Mouse (Mus musculus) neural tube, embryonic 11.5 days (tissue): ENCODE measurements at regions not wholly inside any gene's neighbourhood (a gene's known extent, or its start where the extent isn't known, plus 50 kb on each side); places are given as distances from the start of the nearest gene placed in this dataset.

Experiments used
- ATAC-seq: fragments of 200-750 bp; cut with Nextera tagmentation; 2 replicates; pipeline ENCODE4 v1.8.0; 2017; ENCODE audit warnings: moderate number of reproducible peaks, mild to moderate bottlenecking, moderate TSS enrichment, moderate library complexity; ENCODE audit not compliant: insufficient read depth, low FRiP score, low TSS enrichment
- DNase-seq: peaks from one replicate; pipeline ENCODE4 v3.0.0-alpha.2; 2015; ENCODE audit warnings: low spot score
- H3K27ac ChIP-seq: fragments of 300-500 bp; sonication (generic); 2 replicates; pipeline ENCODE4 v1.5.1; 2014; ENCODE audit warnings: low read depth, mild to moderate bottlenecking, low read length
- H3K27me3 ChIP-seq: fragments of 300-500 bp; sonication (generic); 2 replicates; pipeline ENCODE4 v1.6.1; 2014; ENCODE audit warnings: mild to moderate bottlenecking, low read length, mixed read lengths; ENCODE audit not compliant: control insufficient read depth, insufficient read depth
- H3K36me3 ChIP-seq: fragments of 300-500 bp; sonication (generic); 2 replicates; pipeline ENCODE4 v1.6.1; 2014; ENCODE audit warnings: mild to moderate bottlenecking, low read length, moderate library complexity, mixed read lengths; ENCODE audit not compliant: control insufficient read depth, insufficient read depth
- H3K4me1 ChIP-seq: fragments of 300-500 bp; sonication (generic); 2 replicates; pipeline ENCODE4 v1.6.1; 2014; ENCODE audit warnings: low read length, mixed read lengths; ENCODE audit not compliant: control insufficient read depth, insufficient read depth
- H3K4me2 ChIP-seq: fragments of 300-500 bp; sonication (generic); 2 replicates; pipeline ENCODE4 v1.6.1; 2014; ENCODE audit warnings: low read depth, mild to moderate bottlenecking, moderate library complexity
- H3K4me3 ChIP-seq: fragments of 300-500 bp; sonication (generic); 2 replicates; pipeline ENCODE4 v1.5.1; 2014; ENCODE audit warnings: low read depth, low read length
- H3K9ac ChIP-seq: fragments of 300-500 bp; sonication (generic); 2 replicates; pipeline ENCODE4 v1.6.1; 2014; ENCODE audit warnings: mild to moderate bottlenecking, low read length
- H3K9me3 ChIP-seq: fragments of 300-500 bp; sonication (generic); 2 replicates; pipeline ENCODE4 v1.6.1; 2016; ENCODE audit warnings: low read length; ENCODE audit not compliant: control insufficient read depth
- WGBS: fragments of 180-500 bp; shearing (Covaris S2); extraction: QIAGEN DNeasy Blood & Tissue Kit; methylation state at CpG from one replicate; pipeline ENCODE4 v1.1.7; 2014; 5-methylcytosine and 5-hydroxymethylcytosine counted together

DNA sequence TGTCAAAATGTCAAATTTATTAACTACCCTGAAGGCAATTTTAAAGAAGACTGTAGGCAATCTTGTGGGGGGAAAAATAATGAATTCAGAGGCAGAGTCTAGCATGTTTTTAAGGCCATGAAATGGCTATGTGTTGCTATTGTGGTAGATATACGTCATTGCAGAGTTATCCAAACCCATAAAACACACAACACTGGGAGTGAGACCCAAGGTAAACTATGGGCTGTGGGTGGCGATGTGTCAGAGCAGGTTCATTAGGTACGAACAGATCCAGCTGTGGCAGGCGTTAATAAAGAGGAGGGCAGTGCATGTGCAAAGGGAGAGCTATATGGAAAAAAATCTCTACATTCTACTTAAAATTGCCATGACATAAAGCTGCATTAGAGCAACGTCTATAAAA is 189.4 kb upstream of the Btg1 start:
- ATAC-seq = no peak
- no peaks in the 10 kb centered on the region for H3K36me3 ChIP-seq
- no peaks in the 10 kb centered on the region for H3K4me1 ChIP-seq
- H3K27me3 ChIP-seq = no peaks in the 10 kb centered on the region
- no peak overlapping the region for H3K27ac ChIP-seq
- no peak overlapping the region for H3K9ac ChIP-seq
- no peaks in the 10 kb centered on the region for H3K9me3 ChIP-seq
- H3K4me3 ChIP-seq = no peak overlapping the region
- no peak for DNase-seq
- H3K4me2 ChIP-seq = no peak overlapping the region
- WGBS = 82% methylated on average over 5 of the region's 5 CpGs

DNA sequence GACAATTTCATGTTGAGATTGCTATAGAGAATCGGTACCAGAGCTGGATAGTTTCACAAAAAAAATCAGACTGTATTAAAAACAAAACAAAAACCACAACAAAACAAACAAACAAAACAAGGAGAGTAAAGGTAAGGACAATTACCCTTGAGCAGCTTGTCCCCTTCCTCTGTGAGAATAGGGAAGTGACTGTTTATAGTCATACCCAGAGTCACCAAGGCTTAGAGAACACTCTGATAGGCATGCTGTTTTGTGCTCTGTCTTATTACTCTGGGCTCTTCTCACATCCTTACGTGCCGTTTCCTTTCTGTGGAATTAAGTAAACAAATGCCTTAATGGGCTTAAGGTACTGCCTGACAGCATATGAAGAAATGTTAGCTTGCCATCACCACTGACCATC is 186.7 kb upstream of the Btg1 start:
- H3K4me1 ChIP-seq = no peaks in the 10 kb centered on the region
- no peaks in the 10 kb centered on the region for H3K27me3 ChIP-seq
- no peak overlapping the region for H3K4me2 ChIP-seq
- DNase-seq = no peak
- H3K36me3 ChIP-seq = no peaks in the 10 kb centered on the region
- no peaks in the 10 kb centered on the region for H3K9me3 ChIP-seq
- WGBS = 80% methylated on average over 3 of the region's 3 CpGs
- ATAC-seq = no peak
- H3K27ac ChIP-seq = no peak overlapping the region
- H3K9ac ChIP-seq = no peak overlapping the region
- H3K4me3 ChIP-seq = no peak overlapping the region

DNA sequence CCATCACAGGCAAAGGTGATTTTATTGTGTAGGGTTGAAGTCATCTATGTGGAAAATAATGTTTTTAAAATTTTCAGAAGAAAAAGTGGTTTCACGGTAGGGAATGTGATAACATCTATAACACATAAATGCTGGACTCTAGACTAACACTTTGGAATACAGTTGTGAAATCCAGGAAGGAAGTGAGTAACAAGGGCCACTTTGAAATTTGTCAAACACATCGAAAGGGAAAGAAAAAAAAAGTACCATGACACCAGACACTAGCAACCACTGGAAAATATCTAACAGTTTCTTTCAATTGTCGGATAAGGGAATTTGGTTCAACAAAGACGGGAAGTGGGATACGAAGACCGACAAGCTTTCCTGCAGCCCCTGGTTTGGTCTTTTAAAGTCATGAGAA is 181.7 kb upstream of the Btg1 start:
- ATAC-seq (no peak), DNase-seq (no peak)
- Histone ChIP-seq H3K9ac (no peak overlapping the region), H3K27ac (no peak overlapping the region), H3K27me3 (no peaks in the 10 kb centered on the region), H3K4me3 (no peak overlapping the region), H3K9me3 (no peaks in the 10 kb centered on the region), H3K36me3 (no peaks in the 10 kb centered on the region), H3K4me2 (no peak overlapping the region), H3K4me1 (no peaks in the 10 kb centered on the region)
- WGBS = 90% methylated on average over 6 of the region's 6 CpGs

DNA sequence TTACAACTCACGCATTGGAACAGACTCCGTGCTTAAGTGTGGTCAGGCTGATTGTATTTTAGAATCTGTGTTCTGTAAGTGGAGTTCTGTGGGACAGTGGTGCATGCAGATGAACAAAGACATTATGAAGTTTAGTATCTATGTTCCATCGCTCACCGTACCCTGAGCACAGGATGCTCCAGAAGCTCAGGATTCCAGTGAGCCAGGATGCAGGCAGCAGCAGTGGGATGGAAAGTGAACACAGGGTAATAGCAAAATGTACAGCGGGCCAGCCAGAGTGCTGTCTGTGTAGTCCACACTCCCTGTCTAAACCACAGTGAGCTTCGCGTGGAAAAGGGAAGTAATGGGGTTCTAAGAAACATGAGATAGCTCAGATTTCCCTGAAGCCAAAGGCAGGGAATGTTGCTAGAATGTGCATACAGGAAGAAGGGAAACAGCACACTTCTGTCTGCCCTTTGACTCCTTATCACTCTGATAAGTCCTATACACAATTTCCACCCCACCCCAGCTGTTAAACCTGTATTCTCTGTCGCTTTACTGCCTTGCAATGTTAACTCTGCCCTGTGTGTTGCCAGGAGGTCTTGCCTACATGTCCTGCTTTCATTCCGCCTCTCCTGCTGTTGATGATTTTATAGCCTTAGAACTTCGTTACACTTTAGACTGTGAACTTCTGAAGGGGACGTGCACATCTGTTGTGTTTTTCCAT is 178.3 kb upstream of the Btg1 start:
- DNase-seq = no peak
- Histone ChIP-seq H3K4me3 (no peak overlapping the region), H3K36me3 (no peaks in the 10 kb centered on the region), H3K27ac (no peak overlapping the region), H3K9me3 (no peaks in the 10 kb centered on the region), H3K4me1 (no peaks in the 10 kb centered on the region), H3K4me2 (no peak overlapping the region), H3K9ac (no peak overlapping the region), H3K27me3 (no peaks in the 10 kb centered on the region)
- 91% methylated on average over 11 of the region's 11 CpGs for WGBS
- no peak for ATAC-seq

DNA sequence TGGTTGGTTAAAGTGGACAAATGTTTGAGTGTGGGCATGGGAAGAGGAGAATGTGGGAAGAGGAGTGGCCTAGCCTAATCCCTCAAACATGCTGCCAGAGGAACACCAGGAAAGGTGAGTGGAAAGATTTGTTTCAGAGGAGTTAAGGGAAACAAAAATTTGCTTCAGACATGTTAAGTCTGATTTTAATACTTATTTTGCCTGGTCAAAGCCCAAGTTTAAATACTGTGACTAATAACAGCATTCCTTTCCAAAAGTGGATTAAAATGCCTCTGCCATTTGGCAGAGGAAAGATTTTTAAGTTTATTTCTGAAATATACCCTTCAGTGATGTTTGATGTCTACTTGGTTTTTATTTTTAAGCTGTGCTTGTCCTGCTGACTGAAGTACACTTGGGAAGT is 174.6 kb upstream of the Btg1 start:
- H3K27me3 ChIP-seq = no peaks in the 10 kb centered on the region
- ATAC-seq = no peak
- DNase-seq = no peak

GRCm38 (mm10) chr10:96450266-96450665 is 166.5 kb upstream of the Btg1 start:
- H3K4me2 ChIP-seq = no peak overlapping the region
- WGBS = 89% methylated on average over 4 of the region's 4 CpGs

More for the DNA sequence above, 174.6 kb upstream of the Btg1 start:
- H3K4me3 ChIP-seq = no peak overlapping the region
- H3K4me2 ChIP-seq = no peak overlapping the region
- no peak overlapping the region for H3K9ac ChIP-seq
- H3K36me3 ChIP-seq = no peaks in the 10 kb centered on the region
- H3K9me3 ChIP-seq = no peaks in the 10 kb centered on the region
- H3K27ac ChIP-seq = no peak overlapping the region
- no peaks in the 10 kb centered on the region for H3K4me1 ChIP-seq

GRCm38 (mm10) chr10:96454857-96455256 is 161.9 kb upstream of the Btg1 start:
- Histone ChIP-seq H3K27me3 (no peaks in the 10 kb centered on the region), H3K9me3 (no peaks in the 10 kb centered on the region), H3K4me1 (no peaks in the 10 kb centered on the region), H3K4me2 (no peak overlapping the region), H3K9ac (no peak overlapping the region), H3K27ac (no peak overlapping the region), H3K36me3 (no peaks in the 10 kb centered on the region), H3K4me3 (no peak overlapping the region)
- ATAC-seq (no peak), DNase-seq (no peak)
- 92% methylated on average over 6 of the region's 6 CpGs for WGBS

More at GRCm38 (mm10) chr10:96450266-96450665, 166.5 kb upstream of the Btg1 start:
- Histone ChIP-seq H3K4me1 (no peaks in the 10 kb centered on the region), H3K36me3 (no peaks in the 10 kb centered on the region), H3K9me3 (no peaks in the 10 kb centered on the region), H3K9ac (no peak overlapping the region), H3K27me3 (no peaks in the 10 kb centered on the region), H3K27ac (no peak overlapping the region), H3K4me3 (no peak overlapping the region)
- DNase-seq (no peak), ATAC-seq (no peak)

GRCm38 (mm10) chr10:96458551-96458950 is 158.3 kb upstream of the Btg1 start:
- H3K27me3 ChIP-seq = no peaks in the 10 kb centered on the region
- no peaks in the 10 kb centered on the region for H3K9me3 ChIP-seq
- DNase-seq (no peak), ATAC-seq (no peak)
- 80% methylated on average over 4 of the region's 4 CpGs for WGBS
- no peak overlapping the region for H3K9ac ChIP-seq
- H3K4me2 ChIP-seq = no peak overlapping the region
- no peaks in the 10 kb centered on the region for H3K36me3 ChIP-seq
- no peak overlapping the region for H3K27ac ChIP-seq
- H3K4me3 ChIP-seq = no peak overlapping the region
- no peaks in the 10 kb centered on the region for H3K4me1 ChIP-seq

- Histone ChIP-seq H3K9me3 (no peaks in the 10 kb centered on the region), H3K9ac (no peak overlapping the region), H3K4me2 (no peak overlapping the region), H3K27ac (no peak overlapping the region), H3K27me3 (no peaks in the 10 kb centered on the region), H3K4me1 (no peaks in the 10 kb centered on the region), H3K4me3 (no peak overlapping the region), H3K36me3 (no peaks in the 10 kb centered on the region)
- no peak for ATAC-seq
- WGBS = 89% methylated on average over 3 of the region's 3 CpGs
- DNase-seq = no peak
Observed at GRCm38 (mm10) chr10:96459186-96459585, 157.6 kb upstream of the Btg1 start.
